Mouse (Mus musculus): Measurements from ENCODE around the gene Baz2a. TPM values are rescaled to one million over a fixed set of nuclear protein-coding genes. Genes with fewer than 3 reads are reported as not detected.
"Not testable (repeated sequence)": the region's sequence is repeated elsewhere in the genome, so short reads cannot be mapped to it uniquely, and the experiment has no call there.

Baz2a gene
- polyA plus RNA-seq, 1 experiment from 2014 or later, result 10.1 TPM

- H3K36me3 ChIP-seq, result 0 out of 2 replicates have a peak, but pooled peaks cover 3% of the 10 kb centered on the region
- peak within 1 kb of the TSS; percentile 93 for H3K4me3 ChIP-seq (replicated peaks)
- H3K27ac ChIP-seq, result peak within 1 kb of the TSS; percentile 99
- H3K9me3 ChIP-seq, result no peaks in the 10 kb centered on the region
- peak within 1 kb of the TSS; percentile 81 for H3K4me2 ChIP-seq
- peak; percentile 92 for ATAC-seq (ENCODE audit: insufficient read depth, low FRiP score, low read depth)
- H3K9ac ChIP-seq, result peak within 1 kb of the TSS; percentile 97
- no peaks in the 10 kb centered on the region for H3K27me3 ChIP-seq (replicated peaks)
- WGBS, result 0% methylated on average over 70 of the region's 72 CpGs
- H3K4me1 ChIP-seq, result 0 out of 2 replicates have a peak, but pooled peaks cover 5% of the 10 kb centered on the region
These were observed 32.7 kb upstream of the Baz2a start, which contains the start of gene Ptges3 for GRCm38 (mm10) chr10:128058601-128059151. TSS of gene Ptges3 (plus strand) at chr10:128058954.

GRCm38 (mm10) chr10:128059207-128059981 is 32.0 kb upstream of the Baz2a start:
- Histone ChIP-seq H3K9me3 (no peaks in the 10 kb centered on the region), H3K27me3 (replicated peaks) (no peaks in the 10 kb centered on the region), H3K4me1 (0 out of 2 replicates have a peak, but pooled peaks cover 5% of the 10 kb centered on the region), H3K4me2 (peak overlapping the region; percentile 65), H3K4me3 (replicated peaks) (peak overlapping the region; percentile 93), H3K27ac (peak overlapping the region; percentile 99), H3K9ac (peak overlapping the region; percentile 97), H3K36me3 (0 out of 2 replicates have a peak, but pooled peaks cover 3% of the 10 kb centered on the region)
- peak; percentile 53 for ATAC-seq (ENCODE audit: insufficient read depth, low FRiP score, low read depth)
- under 1% methylated on average over 61 of the region's 62 CpGs for WGBS

GRCm38 (mm10) chr10:128061109-128061508 is 30.3 kb upstream of the Baz2a start:
- no peaks in the 10 kb centered on the region for H3K9me3 ChIP-seq
- H3K4me1 ChIP-seq, result 0 out of 2 replicates have a peak, but pooled peaks cover 5% of the 10 kb centered on the region
- peak overlapping the region; percentile 65 for H3K4me2 ChIP-seq
- 89% methylated on average over 5 of the region's 5 CpGs for WGBS
- peaks cover 7% of the 10 kb centered on the region; the same call in 1 of the 2 replicates for H3K36me3 ChIP-seq
- H3K9ac ChIP-seq, result peak overlapping the region; percentile 1; the same call in 1 of the 2 replicates
- peak overlapping the region; percentile 93 for H3K4me3 ChIP-seq (replicated peaks)
- no peaks in the 10 kb centered on the region for H3K27me3 ChIP-seq (replicated peaks)
- ATAC-seq (ENCODE audit: insufficient read depth, low FRiP score, low read depth), result no peak
- no peak overlapping the region for H3K27ac ChIP-seq

- Histone ChIP-seq H3K9me3 (no peaks in the 10 kb centered on the region), H3K4me2 (no peak overlapping the region), H3K4me1 (0 out of 2 replicates have a peak, but pooled peaks cover 5% of the 10 kb centered on the region), H3K27me3 (replicated peaks) (no peaks in the 10 kb centered on the region), H3K4me3 (replicated peaks) (no peak overlapping the region), H3K27ac (no peak overlapping the region), H3K9ac (no peak overlapping the region), H3K36me3 (peaks cover 7% of the 10 kb centered on the region; the same call in 1 of the 2 replicates)
- no peak for ATAC-seq (ENCODE audit: insufficient read depth, low FRiP score, low read depth)
- WGBS, result 90% methylated on average over 6 of the region's 6 CpGs
These were observed 29.0 kb upstream of the Baz2a start for GRCm38 (mm10) chr10:128062221-128062989.

- no peaks in the 10 kb centered on the region for H3K4me1 ChIP-seq
- H3K27ac ChIP-seq, result no peak overlapping the region
- no peak for ATAC-seq (ENCODE audit: insufficient read depth, low FRiP score, low read depth)
- H3K27me3 ChIP-seq (replicated peaks), result no peaks in the 10 kb centered on the region
- H3K9ac ChIP-seq, result no peak overlapping the region
- peaks cover 25% of the 10 kb centered on the region for H3K36me3 ChIP-seq
- no peak overlapping the region for H3K4me2 ChIP-seq
- no peak overlapping the region for H3K4me3 ChIP-seq (replicated peaks)
- 86% methylated on average over 5 of the region's 5 CpGs for WGBS
- H3K9me3 ChIP-seq, result no peaks in the 10 kb centered on the region
These were observed 25.3 kb upstream of the Baz2a start for GRCm38 (mm10) chr10:128066072-128066471.

GRCm38 (mm10) chr10:128069201-128069600 is 22.2 kb upstream of the Baz2a start:
- Histone ChIP-seq H3K27ac (no peak overlapping the region), H3K4me3 (replicated peaks) (no peak overlapping the region), H3K4me2 (no peak overlapping the region), H3K9ac (no peak overlapping the region), H3K9me3 (no peaks in the 10 kb centered on the region), H3K27me3 (replicated peaks) (no peaks in the 10 kb centered on the region), H3K36me3 (peaks cover 43% of the 10 kb centered on the region), H3K4me1 (no peaks in the 10 kb centered on the region)
- WGBS, result 86% methylated on average over 4 of the region's 4 CpGs
- ATAC-seq (ENCODE audit: insufficient read depth, low FRiP score, low read depth), result no peak

GRCm38 (mm10) chr10:128070432-128070831 is 20.9 kb upstream of the Baz2a start:
- H3K9ac ChIP-seq; H3K4me1 ChIP-seq; H3K4me2 ChIP-seq; H3K27me3 ChIP-seq (replicated peaks); H3K27ac ChIP-seq; ATAC-seq (ENCODE audit: insufficient read depth, low FRiP score, low read depth); H3K9me3 ChIP-seq; H3K4me3 ChIP-seq (replicated peaks): not testable (repeated sequence)
- WGBS, result 97% methylated on average over 2 of the region's 2 CpGs
- H3K36me3 ChIP-seq, result peaks cover 40% of the 10 kb centered on the region

GRCm38 (mm10) chr10:128078269-128078668 is 13.1 kb upstream of the Baz2a start:
- H3K9me3 ChIP-seq; H3K4me2 ChIP-seq; H3K27me3 ChIP-seq (replicated peaks); H3K27ac ChIP-seq; H3K4me1 ChIP-seq; ATAC-seq (ENCODE audit: insufficient read depth, low FRiP score, low read depth); H3K4me3 ChIP-seq (replicated peaks); H3K9ac ChIP-seq: not testable (repeated sequence)
- WGBS, result 77% methylated on average over 5 of the region's 5 CpGs
- peaks cover 17% of the 10 kb centered on the region for H3K36me3 ChIP-seq

GRCm38 (mm10) chr10:128080496-128080895 is 10.9 kb upstream of the Baz2a start:
- Histone ChIP-seq H3K36me3 (peaks cover 16% of the 10 kb centered on the region), H3K4me3 (replicated peaks) (no peak overlapping the region), H3K27me3 (replicated peaks) (no peaks in the 10 kb centered on the region), H3K4me1 (0 out of 2 replicates have a peak, but pooled peaks cover 3% of the 10 kb centered on the region), H3K9me3 (no peaks in the 10 kb centered on the region), H3K9ac (no peak overlapping the region), H3K27ac (no peak overlapping the region), H3K4me2 (no peak overlapping the region)
- WGBS, result 67% methylated on average over 1 of the region's 1 CpGs
- no peak for ATAC-seq (ENCODE audit: insufficient read depth, low FRiP score, low read depth)

GRCm38 (mm10) chr10:128081807-128082476 is 9.4 kb upstream of the Baz2a start:
- Histone ChIP-seq H3K9me3 (no peaks in the 10 kb centered on the region), H3K4me3 (replicated peaks) (peak overlapping the region; percentile 57), H3K9ac (no peak overlapping the region), H3K4me1 (0 out of 2 replicates have a peak, but pooled peaks cover 3% of the 10 kb centered on the region), H3K4me2 (peak overlapping the region; percentile 67), H3K27ac (no peak overlapping the region), H3K27me3 (replicated peaks) (no peaks in the 10 kb centered on the region), H3K36me3 (peaks cover 23% of the 10 kb centered on the region)
- no peak for ATAC-seq (ENCODE audit: insufficient read depth, low FRiP score, low read depth)
- WGBS, result 42% methylated on average over 6 of the region's 6 CpGs

- peaks cover 18% of the 10 kb centered on the region for H3K36me3 ChIP-seq
- 0 out of 2 replicates have a peak, but pooled peaks cover 3% of the 10 kb centered on the region for H3K4me1 ChIP-seq
- H3K9me3 ChIP-seq, result no peaks in the 10 kb centered on the region
- H3K27ac ChIP-seq, result peak overlapping the region; percentile 79
- peak overlapping the region; percentile 67 for H3K4me2 ChIP-seq
- peak overlapping the region; percentile 57 for H3K4me3 ChIP-seq (replicated peaks)
- no peak for ATAC-seq (ENCODE audit: insufficient read depth, low FRiP score, low read depth)
- 5% methylated on average over 9 of the region's 9 CpGs for WGBS
- peak overlapping the region; percentile 42; the same call in 1 of the 2 replicates for H3K9ac ChIP-seq
- no peaks in the 10 kb centered on the region for H3K27me3 ChIP-seq (replicated peaks)
These were observed 8.9 kb upstream of the Baz2a start for GRCm38 (mm10) chr10:128082477-128082808.

Measured in stomach, embryonic 15.5 days (tissue).